Mouse (Mus musculus) gastrocnemius, postnatal 36 days (tissue): ENCODE data around the gene Frmd4a. TPM values are rescaled to one million over a fixed set of nuclear protein-coding genes. Genes with fewer than 3 reads are reported as not detected.
"Not testable (repeated sequence)": the region's sequence is repeated elsewhere in the genome, so short reads cannot be mapped to it uniquely, and the experiment has no call there.

Experiments used
- DNase-seq, 2 experiments: peaks; one replicate each; pipeline ENCODE4 v3.0.0; 2022
- intact Hi-C: fragments of 180-260 bp; cut with DNase I; formaldehyde crosslinking; loops from one replicate; pipeline ENCODE4 v1.15.1; 2025
- total RNA-seq, 2 experiments: library from RNA; stranded (reverse); gene quantifications; 2 replicates each; pipeline ENCODE4 v1.2.3; 2021

Gene Frmd4a
- total RNA-seq, 2 experiments from 2014 or later = 3.9 to 4.0 TPM

- intact Hi-C loops = no loop called here
- no peak for DNase-seq
Observed at GRCm38 (mm10) chr2:4541844-4542628, 524.5 kb downstream of the Frmd4a start.

- DNase-seq = peak; percentile 36 to 65
- intact Hi-C loops = no loop called here
Observed at GRCm38 (mm10) chr2:4542629-4543416, 525.3 kb downstream of the Frmd4a start.

- DNase-seq = no peak
- intact Hi-C loops = no loop called here
Observed at GRCm38 (mm10) chr2:4543417-4543775, 525.9 kb downstream of the Frmd4a start.

- intact Hi-C loops = no loop called here
- DNase-seq = no peak
Observed at GRCm38 (mm10) chr2:4544360-4544759, 526.8 kb downstream of the Frmd4a start.

- intact Hi-C loops = no loop called here
Observed at GRCm38 (mm10) chr2:4545261-4545660, 527.7 kb downstream of the Frmd4a start.

GRCm38 (mm10) chr2:4547003-4547662 is 529.6 kb downstream of the Frmd4a start:
- no peak for DNase-seq
- intact Hi-C loops = no loop called here

More at GRCm38 (mm10) chr2:4545261-4545660, 527.7 kb downstream of the Frmd4a start:
- DNase-seq = no peak

- intact Hi-C loops = no loop called here
- no peak for DNase-seq
Observed at GRCm38 (mm10) chr2:4549271-4549670, 531.8 kb downstream of the Frmd4a start.

- intact Hi-C loops = no loop called here
- DNase-seq = no peak
Observed at GRCm38 (mm10) chr2:4550017-4550763, 532.7 kb downstream of the Frmd4a start.

GRCm38 (mm10) chr2:4551438-4551837 is 533.9 kb downstream of the Frmd4a start:
- intact Hi-C loops = no loop called here
- DNase-seq = no peak

GRCm38 (mm10) chr2:4551866-4552265 is 534.3 kb downstream of the Frmd4a start:
- intact Hi-C loops = no loop called here
- DNase-seq = no peak

GRCm38 (mm10) chr2:4552486-4552885 is 535.0 kb downstream of the Frmd4a start:
- intact Hi-C loops = no loop called here
- DNase-seq = no peak

GRCm38 (mm10) chr2:4555221-4555631 is 537.7 kb downstream of the Frmd4a start:
- DNase-seq = no peak
- intact Hi-C loops = loop anchor here (5.0 kb wide), 1 partner anchor 47 kb away; no protein-coding TSS in a partner anchor

GRCm38 (mm10) chr2:4556188-4556587 is 538.7 kb downstream of the Frmd4a start:
- intact Hi-C loops = loop anchor here (5.0 kb wide), 1 partner anchor 46 kb away; no protein-coding TSS in a partner anchor
- DNase-seq = no peak

- no peak for DNase-seq
- intact Hi-C loops = loop anchor here (5.0 kb wide), 1 partner anchor 45 kb away; no protein-coding TSS in a partner anchor
Observed at GRCm38 (mm10) chr2:4557028-4557427, 539.5 kb downstream of the Frmd4a start.

GRCm38 (mm10) chr2:4557466-4557865 is 539.9 kb downstream of the Frmd4a start:
- intact Hi-C loops = loop anchor here (5.0 kb wide), 1 partner anchor 45 kb away; no protein-coding TSS in a partner anchor
- no peak for DNase-seq

GRCm38 (mm10) chr2:4558651-4559203 is 541.2 kb downstream of the Frmd4a start:
- intact Hi-C loops = loop anchor here (5.0 kb wide), 1 partner anchor 44 kb away; no protein-coding TSS in a partner anchor

GRCm38 (mm10) chr2:4559211-4559882 is 541.8 kb downstream of the Frmd4a start:
- DNase-seq = peak; percentile 72 to 82
- intact Hi-C loops = loop anchor here (5.0 kb wide), 1 partner anchor 43 kb away; no protein-coding TSS in a partner anchor

More at GRCm38 (mm10) chr2:4558651-4559203, 541.2 kb downstream of the Frmd4a start:
- DNase-seq = no peak

GRCm38 (mm10) chr2:4559883-4560247 is 542.3 kb downstream of the Frmd4a start:
- intact Hi-C loops = loop anchor here (5.0 kb wide), 1 partner anchor 42 kb away; no protein-coding TSS in a partner anchor
- DNase-seq = no peak

- intact Hi-C loops, DNase-seq: not testable (repeated sequence)
Observed at GRCm38 (mm10) chr2:4560516-4560915, 543.0 kb downstream of the Frmd4a start.
